Comparison of ENCODE assay signal across 24 mouse cellular contexts in the genomic region with DNA sequence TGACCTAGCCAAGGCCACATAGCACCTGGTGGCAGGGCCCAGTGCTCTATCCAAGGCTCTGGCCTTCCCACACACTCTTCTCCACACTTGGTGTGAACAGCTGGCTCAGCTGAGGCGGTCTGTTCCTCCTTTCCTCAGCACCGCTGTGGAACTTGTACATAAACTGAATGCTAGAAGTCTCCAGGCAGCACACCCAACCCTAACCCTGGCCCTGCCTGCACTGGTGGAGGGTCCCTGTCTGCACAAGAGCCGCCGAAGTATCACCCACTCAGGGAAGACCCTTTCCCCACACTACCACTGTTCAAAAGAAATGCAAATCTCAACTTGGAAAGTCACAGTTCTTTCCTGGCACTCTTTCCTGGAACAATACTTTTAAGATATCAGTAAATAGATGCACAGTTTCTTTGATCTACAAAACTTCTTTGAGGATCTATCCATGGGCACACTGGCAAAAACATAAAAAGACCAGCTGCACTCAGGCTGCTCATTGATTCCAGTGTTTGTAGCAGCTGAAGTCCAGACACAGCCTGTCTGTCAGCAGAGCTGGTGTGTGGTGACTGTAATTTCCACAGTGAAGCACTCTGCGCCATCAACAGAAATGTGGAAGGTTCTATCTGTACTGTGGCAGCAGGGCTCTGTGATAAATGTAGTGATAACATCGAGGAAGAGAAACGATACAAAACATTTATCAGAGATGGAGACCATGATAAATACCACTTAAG. TPM values are rescaled to one million over a fixed set of nuclear protein-coding genes. Genes with fewer than 3 reads are reported as not detected.
DNase-seq lines count a peak whose midpoint lies in the region; ATAC-seq and TF ChIP-seq lines count a peak whose summit lies in the region.
"Had no signal": no experiment of that assay in that cellular context is flagged by ENCODE, and none has a peak within 500 bp of the region (broad histone marks: within the 10 kb centered on the region; RNA-seq: fewer than 3 reads in every experiment).

No protein-coding gene starts in this region.

- WGBS in embryonic facial prominence, embryonic 14.5 days: 78% methylated on average over 7 of the region's 7 CpGs
- 93% methylated on average over 7 of the region's 7 CpGs for WGBS in embryonic facial prominence, embryonic 10.5 days
- WGBS in lung, embryonic 14.5 days: 62% methylated on average over 7 of the region's 7 CpGs
- 57% methylated on average over 7 of the region's 7 CpGs for WGBS in lung, postnatal 0 days

- H3K9ac ChIP-seq in embryonic facial prominence, embryonic 14.5 days (ENCODE audit: low read depth, low read length): no peak overlapping the region
- no peak overlapping the region for H3K9ac ChIP-seq in lung, embryonic 14.5 days
- no peak overlapping the region for H3K9ac ChIP-seq in lung, postnatal 0 days (replicated peaks; ENCODE audit: low read depth)
- H3K9ac ChIP-seq: embryonic facial prominence, embryonic 13.5 days; forebrain, embryonic 13.5 days; hindbrain, embryonic 12.5 days; hindbrain, embryonic 15.5 days had no signal

- H3K4me3 ChIP-seq in embryonic facial prominence, embryonic 14.5 days (ENCODE audit: low read depth, low read length): no peak overlapping the region
- H3K4me3 ChIP-seq in embryonic facial prominence, embryonic 10.5 days: no peak overlapping the region
- H3K4me3 ChIP-seq in lung, embryonic 14.5 days (ENCODE audit: low read depth, low read length): no peak overlapping the region
- H3K4me3 ChIP-seq in lung, postnatal 0 days (ENCODE audit: low read depth, low read length): no peak overlapping the region
- H3K4me3 ChIP-seq: embryonic facial prominence, embryonic 13.5 days; forebrain, embryonic 10.5 days; forebrain, embryonic 13.5 days; gastrocnemius, adult 2 months; hindbrain, embryonic 12.5 days; hindbrain, embryonic 15.5 days had no signal

- H3K27ac ChIP-seq in embryonic facial prominence, embryonic 14.5 days (replicated peaks; ENCODE audit: low read depth, low read length): no peak overlapping the region
- H3K27ac ChIP-seq in embryonic facial prominence, embryonic 10.5 days (replicated peaks): no peak overlapping the region
- no peak overlapping the region for H3K27ac ChIP-seq in lung, embryonic 14.5 days (ENCODE audit: low read depth)
- H3K27ac ChIP-seq in lung, postnatal 0 days (ENCODE audit: low read length): no peak overlapping the region
- H3K27ac ChIP-seq: embryonic facial prominence, embryonic 13.5 days; forebrain, embryonic 10.5 days; forebrain, embryonic 13.5 days; gastrocnemius, adult 2 months; hindbrain, embryonic 12.5 days; hindbrain, embryonic 15.5 days had no signal

- ATAC-seq in embryonic facial prominence, embryonic 14.5 days (ENCODE audit: low read depth): no peak; the same call in 1 of the 2 replicates
- peak; percentile 59; the same call in 1 of the 2 replicates for ATAC-seq in lung, embryonic 14.5 days (ENCODE audit: insufficient read depth)
- peak; percentile 61 for ATAC-seq in lung, postnatal 0 days
- ATAC-seq: activated CD4-positive, CD25-positive, alpha-beta regulatory T cell, adult 4 months; forebrain, embryonic 13.5 days had no signal

- TF ChIP-seq CTCF in lung, embryonic 14.5 days (IDR thresholded peaks at IDR 0.05; ENCODE audit: low read depth): no peak
- no peak for TF ChIP-seq CTCF in lung, postnatal 0 days (IDR thresholded peaks at IDR 0.05)

- H3K36me3 ChIP-seq in embryonic facial prominence, embryonic 14.5 days (ENCODE audit: control insufficient read depth, insufficient read depth, low read length): no peaks in the 10 kb centered on the region
- H3K36me3 ChIP-seq in embryonic facial prominence, embryonic 10.5 days (replicated peaks): no peaks in the 10 kb centered on the region
- H3K36me3 ChIP-seq in lung, embryonic 14.5 days (ENCODE audit: insufficient read depth): no peaks in the 10 kb centered on the region
- H3K36me3 ChIP-seq in lung, postnatal 0 days (ENCODE audit: insufficient read depth, low read length): no peaks in the 10 kb centered on the region
- H3K36me3 ChIP-seq: embryonic facial prominence, embryonic 13.5 days; forebrain, embryonic 10.5 days; hindbrain, embryonic 12.5 days; hindbrain, embryonic 15.5 days had no signal

- no peak for TF ChIP-seq EP300 in lung, postnatal 0 days (IDR thresholded peaks at IDR 0.05)

- DNase-seq in embryonic facial prominence, embryonic 14.5 days (ENCODE audit: low spot score): peak; percentile 34
- no peak for DNase-seq in embryonic facial prominence, embryonic 10.5 days (ENCODE audit: low spot score)
- peak; percentile 66 for DNase-seq in lung, embryonic 14.5 days
- no peak for DNase-seq in lung, postnatal 14 days
- DNase-seq in lung, postnatal 0 days (ENCODE audit: low spot score): peak; percentile 35
- no peak for DNase-seq in lung, adult 18-20 months
- DNase-seq in brain, adult 2 months (ENCODE audit: low read depth, low spot score): peak; percentile 20
- DNase-seq in spleen, postnatal 10 days (ENCODE audit: low spot score in 2 of 2): no peak
- DNase-seq: adrenal gland, adult 8-10 months; adrenal gland, postnatal 25 days; cerebellum, adult 11 months; cerebellum, adult 2 months; cerebellum, adult 9-11 months; cerebellum, postnatal 25 days; gastrocnemius, adult 2 months; gastrocnemius, postnatal 14 days; heart, adult 11 months had no signal

- no peaks in the 10 kb centered on the region for H3K4me1 ChIP-seq in embryonic facial prominence, embryonic 14.5 days (ENCODE audit: control insufficient read depth, insufficient read depth, low read length)
- H3K4me1 ChIP-seq in embryonic facial prominence, embryonic 10.5 days: no peaks in the 10 kb centered on the region; the same call in 1 of the 2 replicates
- no peaks in the 10 kb centered on the region for H3K4me1 ChIP-seq in lung, embryonic 14.5 days (ENCODE audit: insufficient read depth)
- H3K4me1 ChIP-seq in lung, postnatal 0 days (ENCODE audit: insufficient read depth, low read depth, low read length): no peaks in the 10 kb centered on the region

- no peaks in the 10 kb centered on the region for H3K9me3 ChIP-seq in embryonic facial prominence, embryonic 14.5 days (ENCODE audit: control insufficient read depth, low read length)
- no peaks in the 10 kb centered on the region for H3K9me3 ChIP-seq in embryonic facial prominence, embryonic 10.5 days
- H3K9me3 ChIP-seq in lung, embryonic 14.5 days (ENCODE audit: low read depth, low read length): no peaks in the 10 kb centered on the region
- H3K9me3 ChIP-seq in lung, postnatal 0 days (ENCODE audit: low read length): no peaks in the 10 kb centered on the region
- H3K9me3 ChIP-seq: embryonic facial prominence, embryonic 13.5 days; forebrain, embryonic 10.5 days; forebrain, embryonic 13.5 days; hindbrain, embryonic 12.5 days; hindbrain, embryonic 15.5 days had no signal

- H3K27me3 ChIP-seq in embryonic facial prominence, embryonic 14.5 days (replicated peaks; ENCODE audit: control insufficient read depth, insufficient read depth, low read length): no peaks in the 10 kb centered on the region
- no peaks in the 10 kb centered on the region for H3K27me3 ChIP-seq in embryonic facial prominence, embryonic 10.5 days (replicated peaks; ENCODE audit: low read depth, poor library complexity, severe bottlenecking)
- no peaks in the 10 kb centered on the region for H3K27me3 ChIP-seq in lung, embryonic 14.5 days (ENCODE audit: insufficient read depth, low read length)
- H3K27me3 ChIP-seq in lung, postnatal 0 days (replicated peaks; ENCODE audit: insufficient read depth, low read length): no peaks in the 10 kb centered on the region
- H3K27me3 ChIP-seq: forebrain, embryonic 13.5 days; hindbrain, embryonic 15.5 days had no signal

- no peak overlapping the region for H3K4me2 ChIP-seq in embryonic facial prominence, embryonic 14.5 days (ENCODE audit: low read depth, low read length)
- no peak overlapping the region for H3K4me2 ChIP-seq in lung, embryonic 14.5 days
- H3K4me2 ChIP-seq in lung, postnatal 0 days (replicated peaks; ENCODE audit: low read depth, low read length): no peak overlapping the region
- H3K4me2 ChIP-seq: embryonic facial prominence, embryonic 13.5 days; forebrain, embryonic 13.5 days; heart, embryonic 11.5 days; hindbrain, embryonic 12.5 days; hindbrain, embryonic 15.5 days had no signal

RNA-seq across cellular contexts. Expression of a gene that starts 33.0 kb away (rescaled TPM):
- 0.84 and 0.90 TPM in 2 replicates for polyA plus RNA-seq in embryonic facial prominence, embryonic 14.5 days (2014; fragmentation: Nextera tagmentation; extraction: Ambion mirVana)
- 0.21 and 0.33 TPM in 2 replicates for polyA plus RNA-seq in embryonic facial prominence, embryonic 10.5 days (2016; fragmentation: Nextera tagmentation; extraction: Ambion mirVana)
- 1.1 and 1.2 TPM in 2 replicates for polyA plus RNA-seq in lung, embryonic 14.5 days (2014; fragmentation: Nextera tagmentation; extraction: Ambion mirVana)
- polyA plus RNA-seq in lung, postnatal 0 days (2015; fragmentation: Nextera tagmentation; extraction: Ambion mirVana): 1.3 and 1.5 TPM in 2 replicates

Comparison
In these comparisons a context has a peak if more than half of its experiments do, and no peak if none do; other contexts are left out.
1. DNase-seq: peak in embryonic facial prominence, embryonic 14.5 days (single experiment), lung, embryonic 14.5 days (single experiment), lung, postnatal 0 days (single experiment) and brain, adult 2 months (single experiment); none in embryonic facial prominence, embryonic 10.5 days (single experiment), lung, postnatal 14 days (single experiment), lung, adult 18-20 months (0 of 2) and spleen, postnatal 10 days (0 of 2).